Mouse (Mus musculus) erythroblast, embryonic 14.5 days (primary cell): Measurements from ENCODE around the gene Ccnj.

Experiments
- GATA1 ChIP-seq: IDR thresholded peaks from 2 replicates; pipeline ENCODE4 v1.6.1; 2012; ENCODE audit warnings: low read length, inconsistent platforms, mixed read lengths
- TAL1 ChIP-seq: IDR thresholded peaks from 3 replicates; pipeline ENCODE4 v1.6.1; 2012; ENCODE audit warnings: low read length, inconsistent platforms, mixed read lengths

- no peak for TF ChIP-seq GATA1
- TF ChIP-seq TAL1: no peak
Observed at GRCm38 (mm10) chr19:40818764-40819163, 12.3 kb upstream of the Ccnj start.
